In genomic region chr1:25830757-25831520, GRCm38 (mm10) we compare ENCODE assay signal across 8 mouse cellular contexts. TPM values are rescaled to one million over a fixed set of nuclear protein-coding genes. Genes with fewer than 3 reads are reported as not detected.
A peak's percentile ranks its signal among the peaks of the same experiment; 100 is the strongest.
DNase-seq lines count a peak whose midpoint lies in the region; ATAC-seq and TF ChIP-seq lines count a peak whose summit lies in the region.

No protein-coding gene starts in this region.

- no peaks in the 10 kb centered on the region for H3K36me3 ChIP-seq in heart, embryonic 11.5 days (ENCODE audit: control insufficient read depth, insufficient read depth, low read length)
- H3K36me3 ChIP-seq in heart, adult 2 months (ENCODE audit: control insufficient read depth, insufficient read depth, low read length), result no peaks in the 10 kb centered on the region
- H3K36me3 ChIP-seq in ES-Bruce4 (ENCODE audit: control insufficient read depth, insufficient read depth, low read length, poor library complexity, severe bottlenecking), result no peaks in the 10 kb centered on the region
- H3K36me3 ChIP-seq in embryonic facial prominence, embryonic 15.5 days, result no peaks in the 10 kb centered on the region
- H3K36me3 ChIP-seq in limb, embryonic 13.5 days, result no peaks in the 10 kb centered on the region

- H3K9me3 ChIP-seq in heart, embryonic 11.5 days (replicated peaks; ENCODE audit: control insufficient read depth, low read length), result no peaks in the 10 kb centered on the region
- no peaks in the 10 kb centered on the region for H3K9me3 ChIP-seq in ES-Bruce4 (replicated peaks; ENCODE audit: control insufficient read depth, insufficient read depth, low read length, poor library complexity, severe bottlenecking)
- no peaks in the 10 kb centered on the region for H3K9me3 ChIP-seq in embryonic facial prominence, embryonic 15.5 days (replicated peaks)
- H3K9me3 ChIP-seq in limb, embryonic 13.5 days, result no peaks in the 10 kb centered on the region

- 6% methylated on average over 15 of the region's 15 CpGs for WGBS in heart, embryonic 11.5 days (ENCODE audit: insufficient replicate concordance)
- WGBS in heart, adult 2 months, result 11% methylated on average over 15 of the region's 15 CpGs
- WGBS in embryonic facial prominence, embryonic 15.5 days, result 2% methylated on average over 15 of the region's 15 CpGs
- 6% methylated on average over 15 of the region's 15 CpGs for WGBS in limb, embryonic 13.5 days

- no peak overlapping the region for H3K9ac ChIP-seq in heart, embryonic 11.5 days (ENCODE audit: low read depth, low read length)
- no peak overlapping the region for H3K9ac ChIP-seq in heart, adult 2 months (ENCODE audit: low read depth, low read length)
- H3K9ac ChIP-seq in ES-Bruce4 (ENCODE audit: low read depth, poor library complexity, severe bottlenecking), result no peak overlapping the region
- no peak overlapping the region for H3K9ac ChIP-seq in embryonic facial prominence, embryonic 15.5 days
- H3K9ac ChIP-seq in limb, embryonic 13.5 days, result no peak overlapping the region

- H3K27me3 ChIP-seq in heart, embryonic 11.5 days (ENCODE audit: control insufficient read depth, insufficient read depth, low read length), result peaks cover 32% of the 10 kb centered on the region
- peaks cover 3% of the 10 kb centered on the region; the same call in 1 of the 2 replicates for H3K27me3 ChIP-seq in heart, adult 2 months (ENCODE audit: control insufficient read depth, insufficient read depth, low read length)
- no peaks in the 10 kb centered on the region for H3K27me3 ChIP-seq in ES-Bruce4 (ENCODE audit: control insufficient read depth, insufficient read depth, low read length, poor library complexity, severe bottlenecking)
- peaks cover 45% of the 10 kb centered on the region for H3K27me3 ChIP-seq in embryonic facial prominence, embryonic 15.5 days
- H3K27me3 ChIP-seq in limb, embryonic 13.5 days, result peaks cover 55% of the 10 kb centered on the region

- H3K27ac ChIP-seq in heart, embryonic 11.5 days (ENCODE audit: low read depth, low read length), result no peak overlapping the region
- H3K27ac ChIP-seq in heart, adult 2 months, result no peak overlapping the region
- H3K27ac ChIP-seq in ES-Bruce4 (ENCODE audit: insufficient read depth, low read length), result no peak overlapping the region
- H3K27ac ChIP-seq in embryonic facial prominence, embryonic 15.5 days (replicated peaks), result no peak overlapping the region
- H3K27ac ChIP-seq in limb, embryonic 13.5 days, result no peak overlapping the region

- no peak for TF ChIP-seq EP300 in heart, adult 2 months (IDR thresholded peaks at IDR 0.05; ENCODE audit: insufficient read depth, low read depth, low read length)
- no peak for TF ChIP-seq EP300 in ES-Bruce4 (IDR thresholded peaks at IDR 0.05; ENCODE audit: insufficient read depth, low read depth, low read length)

- H3K4me2 ChIP-seq in heart, embryonic 11.5 days, result peak overlapping the region; percentile 90
- peak overlapping the region; percentile 93 for H3K4me2 ChIP-seq in embryonic facial prominence, embryonic 15.5 days (replicated peaks)
- H3K4me2 ChIP-seq in limb, embryonic 13.5 days (replicated peaks), result peak overlapping the region; percentile 82

- TF ChIP-seq CTCF in heart, adult 2 months (IDR thresholded peaks at IDR 0.05), result no peak
- no peak for TF ChIP-seq CTCF in ES-Bruce4 (IDR thresholded peaks at IDR 0.05; ENCODE audit: low read depth, low read length)

- no peak for TF ChIP-seq POLR2A in heart, adult 2 months (IDR thresholded peaks at IDR 0.05; ENCODE audit: insufficient read depth, low read depth, low read length)
- no peak for TF ChIP-seq POLR2A in ES-Bruce4 (IDR thresholded peaks at IDR 0.05; ENCODE audit: insufficient read depth, low read length)

- intact Hi-C loops in heart, adult 2 months (cut with DNase I), result no loop called here

- peak overlapping the region; percentile 60 for H3K4me3 ChIP-seq in heart, embryonic 11.5 days (ENCODE audit: low read depth, low read length)
- H3K4me3 ChIP-seq in heart, adult 2 months, result no peak overlapping the region
- H3K4me3 ChIP-seq in ES-Bruce4 (ENCODE audit: low read depth, low read length), result peak overlapping the region; percentile 95; the same call in 1 of the 2 replicates
- peak overlapping the region; percentile 56 for H3K4me3 ChIP-seq in embryonic facial prominence, embryonic 15.5 days (replicated peaks)
- H3K4me3 ChIP-seq in limb, embryonic 13.5 days, result peak overlapping the region; percentile 60

- no peak for ATAC-seq in heart, embryonic 11.5 days (replicated peaks; ENCODE audit: insufficient number of reproducible peaks, low FRiP score, low TSS enrichment)
- ATAC-seq in embryonic facial prominence, embryonic 15.5 days (ENCODE audit: insufficient number of reproducible peaks, low FRiP score, low TSS enrichment, low read depth), result no peak
- ATAC-seq in limb, embryonic 13.5 days (ENCODE audit: low FRiP score, low read depth), result no peak
- no peak for ATAC-seq in megakaryocyte-erythroid progenitor cell, adult 5-6 weeks (replicated peaks; ENCODE audit: low FRiP score, low TSS enrichment, poor library complexity, severe bottlenecking)

- H3K79me2 ChIP-seq in heart, adult 2 months (replicated peaks; ENCODE audit: control insufficient read depth, insufficient read depth, low read length), result no peaks in the 10 kb centered on the region

- no peak for DNase-seq in heart, adult 2 months
- no peak for DNase-seq in spleen, adult 12 weeks (ENCODE audit: low spot score)
- no peak for DNase-seq in frontal cortex, postnatal 10 days (ENCODE audit: low spot score in 2 of 2)

- H3K4me1 ChIP-seq in heart, embryonic 11.5 days (ENCODE audit: control insufficient read depth, insufficient read depth, low read length), result no peaks in the 10 kb centered on the region
- H3K4me1 ChIP-seq in heart, adult 2 months (ENCODE audit: control insufficient read depth, insufficient read depth, low read length), result no peaks in the 10 kb centered on the region
- H3K4me1 ChIP-seq in ES-Bruce4 (ENCODE audit: control insufficient read depth, insufficient read depth, low read length), result no peaks in the 10 kb centered on the region
- H3K4me1 ChIP-seq in embryonic facial prominence, embryonic 15.5 days, result 0 out of 2 replicates have a peak, but pooled peaks cover 4% of the 10 kb centered on the region
- no peaks in the 10 kb centered on the region; the same call in 1 of the 2 replicates for H3K4me1 ChIP-seq in limb, embryonic 13.5 days

RNA-seq across cellular contexts. Expression of gene Adgrb3, which starts 1.4 kb away (rescaled TPM):
- 0.49 and 0.89 TPM in 2 replicates for polyA plus RNA-seq in heart, embryonic 11.5 days (2014; fragmentation: Nextera tagmentation; extraction: Ambion mirVana)
- not detected for total RNA-seq in heart, adult 2 months (2021)
- polyA plus RNA-seq in heart, adult 2 months (2012; rRNA removed), result 0.06 TPM in 1 of 2 replicates, not detected in the other
- 0.81 and 1.0 TPM in 2 replicates for polyA plus RNA-seq in ES-Bruce4 (2011; ENCODE audit: insufficient read depth, insufficient read length, low read depth, missing spikeins)
- polyA plus RNA-seq in embryonic facial prominence, embryonic 15.5 days (2015; fragmentation: Nextera tagmentation; extraction: Ambion mirVana), result 1.6 and 2.4 TPM in 2 replicates
- polyA plus RNA-seq in limb, embryonic 13.5 days (2015; fragmentation: Nextera tagmentation; extraction: Ambion mirVana), result 1.2 and 1.5 TPM in 2 replicates
- not detected in 2 replicates for total RNA-seq in megakaryocyte-erythroid progenitor cell, adult 5-6 weeks (2014; fragmentation: Nextera tagmentation)
- total RNA-seq in megakaryocyte-erythroid progenitor cell, adult 5-6 weeks (2017), result not detected in 2 replicates
